Mouse (Mus musculus): Measurements from ENCODE around the gene Mta3. TPM values are rescaled to one million over a fixed set of nuclear protein-coding genes. Genes with fewer than 3 reads are reported as not detected.

Mta3 gene
- polyA plus RNA-seq (2012; rRNA removed), result 61.7 and 63.9 TPM in 2 replicates

DNA sequence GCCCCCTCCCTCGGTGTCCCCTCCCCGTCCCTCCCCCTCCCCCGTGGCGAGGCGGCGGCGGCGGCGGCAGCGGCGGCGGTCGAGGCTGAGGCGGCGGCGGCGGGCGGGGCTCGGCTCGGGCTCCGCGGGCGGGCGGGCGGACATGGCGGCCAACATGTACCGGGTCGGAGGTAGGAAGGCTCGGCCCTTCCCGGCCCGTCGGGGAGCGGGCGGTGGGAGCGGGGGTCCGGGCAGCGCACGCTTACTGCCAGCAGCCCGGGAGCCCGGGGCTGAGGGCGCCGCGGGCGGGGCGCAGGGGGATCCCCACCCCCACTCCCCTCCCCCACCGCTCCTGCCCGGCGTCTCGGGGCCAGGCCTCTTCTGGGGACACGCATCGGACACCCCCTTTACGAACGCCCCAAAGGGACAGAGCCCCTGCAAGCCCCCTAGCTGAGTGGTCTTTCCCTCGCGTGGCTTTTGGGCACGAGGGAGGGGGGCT lies at the start of gene Mta3:
Gene Mta3 (plus strand): TSS at position 48 of the 478 bp plus-strand sequence.
- DNase-seq (ENCODE audit: extremely low spot score in 1 of 2, low spot score in 1 of 2), result peak in 1 of 2 experiments; percentile 34

DNA sequence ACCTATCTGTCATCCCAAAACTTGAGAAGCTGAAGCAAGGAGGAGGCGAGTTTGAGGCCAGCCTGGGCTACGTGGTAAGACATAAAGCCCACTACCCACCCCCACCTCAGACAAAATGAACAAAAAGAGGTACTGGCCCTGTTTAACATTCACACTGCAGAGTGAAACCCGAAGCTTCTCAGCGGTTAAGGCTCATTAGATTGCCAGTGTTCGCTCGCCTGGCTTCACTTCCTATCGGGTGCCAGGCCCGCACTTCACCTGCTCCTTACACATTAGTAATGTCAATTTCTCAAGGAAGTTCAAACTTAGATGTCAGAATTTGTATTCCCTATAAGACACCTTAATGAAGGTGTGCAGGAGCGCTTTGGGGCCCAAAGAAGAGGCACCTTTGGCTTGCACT lies 48.6 kb upstream of the Mta3 start:
- no peak for DNase-seq (ENCODE audit: extremely low spot score in 1 of 2, low spot score in 1 of 2)

DNA sequence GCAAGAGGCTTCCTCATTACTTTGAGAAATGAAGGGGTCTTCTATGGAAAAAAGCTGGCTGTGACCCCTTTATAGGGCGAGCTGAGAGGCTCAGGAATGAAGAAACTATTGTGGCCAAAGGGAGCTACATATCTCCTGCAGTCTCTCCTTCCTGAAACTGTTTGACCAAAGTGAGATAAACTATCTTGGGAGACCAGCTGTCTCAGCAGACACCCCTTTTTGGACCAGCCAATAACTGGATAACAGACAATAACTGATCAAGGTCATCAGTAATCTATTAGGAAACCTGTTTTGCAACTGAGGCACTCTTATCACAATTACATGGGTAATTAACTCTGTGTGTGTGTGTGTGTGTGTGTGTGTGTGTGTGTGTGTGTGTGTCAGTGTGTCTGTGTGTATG lies 47.0 kb upstream of the Mta3 start:
- DNase-seq (ENCODE audit: extremely low spot score in 1 of 2, low spot score in 1 of 2), result no peak

DNA sequence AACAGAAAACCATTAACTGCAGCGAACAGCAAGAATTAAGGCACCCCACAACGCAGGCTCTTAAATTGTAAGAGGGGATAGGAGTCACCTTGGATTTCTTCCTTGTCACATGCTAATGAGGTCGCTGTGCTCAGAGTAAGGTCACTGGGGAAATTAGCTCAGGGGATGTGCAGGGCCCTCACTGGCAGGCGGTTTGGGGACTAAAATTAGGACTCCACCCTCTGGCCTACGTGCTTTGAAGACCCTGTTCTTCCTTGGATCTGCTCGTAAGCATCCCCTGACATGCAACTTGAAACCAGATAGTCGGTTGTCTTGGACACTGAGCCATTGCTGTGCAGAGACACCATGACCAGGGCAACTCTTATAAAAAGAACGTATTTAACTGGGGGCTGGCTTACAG lies 41.2 kb upstream of the Mta3 start:
- no peak for DNase-seq (ENCODE audit: extremely low spot score in 1 of 2, low spot score in 1 of 2)

DNA sequence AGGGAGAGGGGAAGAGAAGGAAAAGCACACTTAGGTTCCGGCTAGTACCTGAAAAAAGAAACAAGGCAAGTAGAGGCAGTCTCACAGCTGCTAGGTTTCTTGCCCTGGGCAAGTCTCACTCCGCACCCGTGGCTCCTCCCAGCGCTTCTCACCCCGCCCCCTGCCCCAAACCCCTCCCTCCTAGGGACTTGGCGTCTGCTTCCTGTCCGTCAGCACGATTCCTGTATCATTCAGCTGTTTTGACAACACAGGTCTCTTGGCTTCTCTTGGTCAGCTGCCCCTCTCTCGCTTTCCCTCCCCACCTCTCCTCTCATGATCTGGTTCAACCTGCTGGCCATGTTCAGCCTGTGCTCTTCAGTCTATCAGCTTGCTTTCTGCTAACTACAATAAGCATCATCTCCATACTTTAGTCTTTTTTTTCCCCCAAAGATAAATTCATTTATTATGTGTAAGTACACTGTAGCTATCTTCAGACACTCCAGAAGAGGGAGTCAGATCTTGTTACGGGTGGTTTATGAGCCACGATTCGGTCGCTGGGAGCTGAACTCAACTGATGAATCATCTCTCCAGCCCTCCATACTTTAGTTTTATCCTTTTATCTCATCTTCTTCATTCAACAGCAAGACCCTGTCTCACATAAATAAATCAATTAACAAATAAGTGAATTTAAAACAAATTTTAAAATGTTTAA lies 39.2 kb upstream of the Mta3 start:
- DNase-seq (ENCODE audit: extremely low spot score in 1 of 2, low spot score in 1 of 2), result no peak

DNA sequence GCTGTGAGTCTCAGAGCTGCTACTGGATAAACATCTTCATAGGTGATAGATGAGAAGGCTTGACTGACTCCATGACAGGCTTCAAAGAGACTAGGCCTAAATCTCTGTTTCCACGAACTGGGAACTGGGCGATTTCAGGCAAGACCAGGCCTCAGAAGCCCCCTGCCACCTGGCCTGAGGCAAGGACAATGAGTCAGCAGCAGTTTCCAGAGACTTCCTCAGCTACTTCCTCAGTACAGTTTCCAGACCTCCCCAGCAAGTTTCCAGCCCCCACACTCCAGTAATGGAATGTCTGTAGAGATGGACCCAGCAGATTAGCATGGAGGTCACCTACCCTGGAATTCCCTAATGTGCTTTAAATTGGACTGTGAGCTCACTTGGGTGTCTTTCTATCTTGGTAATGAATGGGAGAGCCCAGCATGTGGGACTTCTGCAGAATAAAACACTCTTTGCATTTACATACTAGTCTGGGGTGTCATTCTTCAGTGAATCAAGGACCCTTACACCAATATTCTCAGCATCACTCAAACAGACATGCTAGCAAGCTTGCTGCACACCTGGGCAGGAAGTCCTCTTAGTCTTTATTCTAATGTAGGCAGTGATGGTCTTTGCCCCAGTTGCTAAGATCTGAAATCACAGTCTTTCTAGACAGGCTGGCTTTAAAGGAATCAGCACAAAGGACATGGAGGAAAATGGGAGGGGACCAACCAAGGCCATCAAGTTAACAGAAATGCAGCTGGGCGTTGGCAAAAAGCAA lies 37.9 kb upstream of the Mta3 start:
- DNase-seq (ENCODE audit: extremely low spot score in 1 of 2, low spot score in 1 of 2), result no peak

DNA sequence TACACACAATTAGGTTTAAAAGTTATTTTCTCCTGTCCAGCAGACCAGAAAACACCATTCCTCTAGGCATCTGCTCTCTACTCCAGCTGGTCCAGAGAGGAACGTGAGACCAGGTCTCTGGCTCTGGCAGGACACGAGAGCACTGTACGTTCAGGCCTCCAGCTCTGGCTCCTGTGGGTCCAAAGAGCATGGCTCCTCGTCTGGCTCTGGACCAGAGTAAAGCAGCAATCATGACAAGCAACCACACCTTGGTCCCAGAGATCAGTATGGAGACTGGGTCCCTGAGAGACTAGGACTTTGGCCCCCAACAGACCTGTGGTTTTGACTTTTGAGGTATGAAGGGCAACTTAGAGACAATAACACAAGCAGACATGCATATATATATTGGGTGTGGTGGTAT lies 33.3 kb upstream of the Mta3 start:
- no peak for DNase-seq (ENCODE audit: extremely low spot score in 1 of 2, low spot score in 1 of 2)

DNA sequence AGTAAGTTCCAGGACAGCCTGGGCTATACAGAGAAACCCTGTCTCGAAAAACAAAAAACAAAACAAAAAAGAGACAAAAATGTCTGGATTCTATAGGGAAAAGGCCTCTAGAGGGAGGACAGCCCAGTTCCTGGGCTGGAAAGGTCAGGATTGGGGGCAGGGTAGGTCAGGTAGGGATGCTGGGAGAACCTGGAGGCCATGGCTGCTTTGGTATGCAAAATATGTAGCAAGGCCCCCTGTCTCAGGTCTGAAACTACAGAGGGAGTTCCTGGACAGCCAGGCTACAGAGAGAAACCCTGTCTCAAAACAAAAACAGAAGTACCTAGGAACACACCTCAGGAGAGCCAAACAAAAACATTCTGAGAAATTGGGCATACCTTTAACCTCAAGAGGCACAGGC lies 28.6 kb upstream of the Mta3 start:
- no peak for DNase-seq (ENCODE audit: extremely low spot score in 1 of 2, low spot score in 1 of 2)

DNA sequence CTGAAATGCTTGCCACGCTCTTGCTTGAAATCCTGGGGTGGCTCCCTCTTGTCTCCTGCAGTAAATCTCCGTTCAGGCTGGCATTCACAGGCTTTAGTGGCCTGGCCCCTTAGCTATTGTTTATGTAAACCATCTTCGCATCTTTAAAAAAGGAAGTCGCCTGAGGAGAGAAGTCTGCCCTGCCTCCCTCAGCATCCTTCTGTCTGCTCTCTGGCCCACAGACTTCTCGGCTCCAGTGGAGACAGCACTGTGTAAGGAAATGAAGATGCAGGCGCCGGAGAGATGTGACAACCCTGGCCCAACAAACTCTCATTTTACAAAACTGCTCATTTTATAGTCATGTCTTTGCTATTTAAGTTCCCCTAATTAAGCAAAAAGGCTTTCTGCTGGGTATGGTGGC lies 24.0 kb upstream of the Mta3 start:
- peak in 1 of 2 experiments; percentile 4 for DNase-seq (ENCODE audit: extremely low spot score in 1 of 2, low spot score in 1 of 2)

DNA sequence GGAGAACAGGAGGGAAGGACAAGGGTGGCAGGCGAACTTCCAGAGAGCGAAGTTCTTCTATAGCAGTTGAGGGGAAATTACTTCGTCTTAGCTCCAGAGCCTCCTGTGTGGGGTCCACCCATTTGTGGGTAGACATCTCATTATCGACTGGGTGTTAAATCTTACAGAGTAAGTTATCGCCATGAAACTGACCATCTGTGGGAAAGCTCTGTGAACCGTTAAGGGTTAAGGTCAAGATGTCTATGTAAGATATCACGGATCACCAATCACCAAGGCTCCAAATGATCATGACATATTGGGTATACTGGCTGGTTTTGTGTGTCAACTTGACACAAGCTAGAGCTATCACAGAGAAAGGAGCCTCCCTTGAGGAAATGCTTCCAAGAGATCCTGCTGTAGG lies 21.5 kb upstream of the Mta3 start:
- DNase-seq (ENCODE audit: extremely low spot score in 1 of 2, low spot score in 1 of 2), result no peak

DNA sequence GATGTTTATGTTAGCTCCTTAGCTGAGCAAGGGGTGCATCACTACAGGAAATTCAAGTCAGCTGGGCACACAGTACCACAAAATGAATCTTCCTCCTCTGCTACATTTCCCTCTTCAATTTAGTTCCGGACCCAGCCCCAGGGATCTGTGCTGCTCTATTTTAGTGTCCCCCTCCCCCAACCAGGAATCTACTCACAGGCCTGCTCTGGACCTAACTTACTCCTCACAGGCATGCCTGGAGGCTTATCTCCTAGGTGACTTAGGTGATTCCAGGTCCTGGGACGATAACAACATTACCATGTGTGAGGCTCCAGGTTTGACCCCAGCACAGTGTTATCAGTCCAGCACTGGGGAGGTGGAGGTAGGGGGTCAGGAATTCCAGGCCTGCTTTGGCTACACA lies 15.5 kb upstream of the Mta3 start:
- DNase-seq (ENCODE audit: extremely low spot score in 1 of 2, low spot score in 1 of 2), result no peak

DNA sequence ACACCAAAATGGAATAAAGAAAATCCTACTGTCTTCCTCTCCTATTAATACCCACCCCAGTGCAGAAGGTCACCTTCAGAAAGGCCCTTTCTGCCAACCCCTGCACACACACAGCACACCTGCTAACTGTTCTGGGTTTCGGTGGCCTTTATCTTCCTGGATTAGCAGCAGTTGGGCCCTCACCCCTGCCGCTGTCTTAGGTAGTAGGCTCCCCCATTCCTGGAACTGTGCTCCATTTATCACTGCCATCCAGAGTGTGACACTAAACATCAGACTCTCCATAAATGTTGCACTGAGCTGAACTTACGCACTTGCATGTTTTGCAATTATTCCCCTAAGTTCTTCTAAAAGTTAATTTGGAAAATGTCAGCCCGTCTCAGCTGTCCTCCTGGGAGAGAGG lies 14.6 kb upstream of the Mta3 start:
- no peak for DNase-seq (ENCODE audit: extremely low spot score in 1 of 2, low spot score in 1 of 2)

DNA sequence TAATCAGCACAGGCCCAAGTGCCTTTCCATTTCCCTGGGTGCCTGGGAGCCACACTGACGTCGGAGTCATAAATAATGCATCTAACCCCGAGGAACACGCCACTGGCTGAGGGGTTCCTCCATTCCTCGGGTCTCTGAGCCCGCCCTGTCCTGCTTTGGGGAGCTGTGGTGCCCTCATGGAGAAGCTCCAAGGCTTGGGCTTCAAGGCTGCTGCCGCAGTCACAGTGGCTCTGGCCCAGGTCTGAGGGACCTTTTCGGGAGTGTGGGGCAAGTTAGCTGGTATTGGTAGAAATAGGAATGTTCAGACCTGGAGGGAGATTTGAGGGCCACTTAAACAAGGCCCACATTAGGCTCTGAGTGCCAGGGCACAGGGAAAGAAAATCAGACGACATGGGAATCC lies 12.0 kb upstream of the Mta3 start:
- DNase-seq (ENCODE audit: extremely low spot score in 1 of 2, low spot score in 1 of 2), result no peak

DNA sequence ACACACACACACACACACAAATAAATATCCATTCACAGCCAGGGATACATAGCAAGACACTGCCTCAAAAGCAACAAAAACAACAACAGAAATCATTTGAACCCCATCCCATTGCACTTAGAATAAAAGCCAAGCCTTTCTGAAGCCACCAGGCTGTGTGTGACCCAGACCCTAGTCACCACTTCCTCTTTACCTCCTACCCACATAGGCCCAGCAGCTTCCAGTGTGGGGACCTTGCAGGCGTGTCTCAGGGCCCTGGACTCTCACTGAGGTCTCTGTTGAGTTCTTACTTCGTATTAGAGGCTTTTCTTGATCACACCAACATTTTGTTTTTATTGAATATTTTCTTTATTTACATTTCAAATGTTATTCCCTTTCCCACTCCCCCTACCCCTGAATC lies 10.2 kb upstream of the Mta3 start:
- no peak for DNase-seq (ENCODE audit: extremely low spot score in 1 of 2, low spot score in 1 of 2)

DNA sequence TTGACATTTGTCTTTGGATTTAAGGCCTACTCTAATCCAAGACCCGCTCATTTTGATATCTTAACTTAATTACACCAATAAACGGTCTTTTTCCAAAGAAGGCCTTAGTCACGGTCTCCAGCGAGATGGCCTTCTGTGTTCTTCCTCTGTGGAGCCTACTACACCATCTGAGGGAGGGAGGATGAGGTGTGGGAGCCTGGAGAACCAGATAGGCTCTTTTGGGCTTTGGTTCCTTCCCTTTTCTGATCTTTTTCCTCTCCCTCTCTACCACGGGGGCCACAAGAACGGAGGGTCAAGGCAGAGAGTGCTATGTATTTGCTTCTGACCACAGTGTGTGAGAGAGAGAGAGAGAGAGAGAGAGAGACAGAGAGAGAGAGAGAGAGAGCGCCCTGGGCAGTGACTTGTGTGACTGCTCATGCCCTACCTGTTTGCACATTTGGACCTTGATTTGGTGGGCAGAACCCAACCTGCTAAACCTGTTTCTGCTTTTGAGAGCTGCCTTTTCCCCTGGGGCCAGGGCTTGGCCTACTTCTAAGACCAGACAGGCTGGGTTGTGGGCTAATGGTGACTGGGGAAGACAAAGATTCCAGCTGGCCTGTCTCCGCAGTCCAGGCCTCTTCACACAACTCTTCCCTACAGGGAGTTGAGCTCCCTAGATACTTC lies 6.8 kb upstream of the Mta3 start:
- no peak for DNase-seq (ENCODE audit: extremely low spot score in 1 of 2, low spot score in 1 of 2)

DNA sequence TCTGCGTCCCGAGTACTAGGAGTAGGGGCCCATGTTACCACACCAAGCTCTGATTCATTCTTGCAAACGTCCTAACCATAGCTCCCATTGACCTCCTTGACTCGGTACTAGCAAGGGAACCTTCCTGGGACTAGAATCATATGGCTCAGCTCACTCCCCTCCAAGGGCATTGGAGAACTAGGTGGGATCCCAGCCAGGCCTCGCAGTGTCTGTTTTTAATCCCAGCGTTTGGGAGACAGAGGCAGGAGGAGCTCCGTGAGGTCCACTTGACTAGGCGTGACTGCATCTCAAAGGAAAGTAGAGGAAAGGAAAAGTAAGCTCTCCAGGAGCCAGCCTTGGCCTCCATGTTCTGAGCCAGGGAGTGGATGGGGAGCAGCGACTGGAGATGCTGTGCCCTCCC lies 5.8 kb upstream of the Mta3 start:
- no peak for DNase-seq (ENCODE audit: extremely low spot score in 1 of 2, low spot score in 1 of 2)

DNA sequence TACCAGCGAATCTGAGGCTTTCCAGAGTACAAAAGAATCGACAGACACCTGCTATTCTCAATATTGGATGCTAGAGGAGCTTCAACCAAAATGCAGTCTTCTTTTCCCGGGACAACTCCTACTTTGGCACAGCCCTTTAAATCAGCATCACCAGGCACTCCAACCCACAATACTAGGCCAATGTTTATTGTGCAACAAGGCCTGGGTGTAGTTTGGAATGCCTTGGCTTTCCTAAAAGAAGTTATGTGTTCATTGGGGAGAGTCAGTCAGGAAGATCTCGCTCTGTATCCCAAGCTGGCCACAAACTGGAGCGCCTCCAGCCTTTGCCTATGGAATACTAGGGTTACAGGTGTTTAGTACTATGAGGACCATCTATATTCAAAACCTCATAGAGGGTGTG lies 1.5 kb upstream of the Mta3 start:
- no peak for DNase-seq (ENCODE audit: extremely low spot score in 1 of 2, low spot score in 1 of 2)

DNA sequence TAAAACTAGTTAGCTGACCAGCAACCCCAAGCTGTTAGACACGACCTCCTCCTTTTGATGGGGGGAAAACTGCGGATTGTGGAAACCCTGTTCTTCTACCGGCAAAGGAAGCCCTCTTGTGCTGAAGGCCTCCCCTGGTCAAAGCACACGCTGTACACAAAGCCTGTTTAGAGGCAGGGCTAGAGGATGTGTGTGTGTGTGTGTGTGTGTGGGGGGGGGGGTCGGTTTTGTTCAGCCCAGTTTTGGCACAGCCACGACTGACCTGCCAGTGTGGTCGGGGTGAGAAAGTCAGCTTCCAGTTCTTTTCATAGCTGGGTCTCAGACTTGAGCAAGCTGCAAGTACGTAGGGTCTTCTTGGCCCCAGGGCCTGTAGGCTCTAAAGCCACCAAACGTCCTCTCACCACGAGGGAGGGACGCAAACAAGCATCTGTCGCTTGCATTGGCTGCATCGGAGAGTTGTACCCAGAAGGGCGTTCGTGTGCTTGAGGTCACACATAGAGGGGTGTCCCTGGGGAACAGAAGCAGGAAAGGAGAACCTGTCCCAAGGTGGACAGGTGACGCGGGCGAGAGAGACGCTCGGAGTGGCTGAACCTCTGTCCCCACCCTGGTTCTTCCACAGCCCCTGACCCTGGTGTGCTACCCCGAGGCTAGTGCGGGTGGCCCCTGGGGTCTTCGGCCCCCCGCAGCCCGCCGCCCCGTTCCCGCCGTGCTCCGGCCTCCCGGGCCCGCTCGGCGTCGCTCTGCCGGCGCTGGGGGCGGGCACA lies 429 bp upstream of the Mta3 start:
- no peak for DNase-seq (ENCODE audit: extremely low spot score in 1 of 2, low spot score in 1 of 2)

DNA sequence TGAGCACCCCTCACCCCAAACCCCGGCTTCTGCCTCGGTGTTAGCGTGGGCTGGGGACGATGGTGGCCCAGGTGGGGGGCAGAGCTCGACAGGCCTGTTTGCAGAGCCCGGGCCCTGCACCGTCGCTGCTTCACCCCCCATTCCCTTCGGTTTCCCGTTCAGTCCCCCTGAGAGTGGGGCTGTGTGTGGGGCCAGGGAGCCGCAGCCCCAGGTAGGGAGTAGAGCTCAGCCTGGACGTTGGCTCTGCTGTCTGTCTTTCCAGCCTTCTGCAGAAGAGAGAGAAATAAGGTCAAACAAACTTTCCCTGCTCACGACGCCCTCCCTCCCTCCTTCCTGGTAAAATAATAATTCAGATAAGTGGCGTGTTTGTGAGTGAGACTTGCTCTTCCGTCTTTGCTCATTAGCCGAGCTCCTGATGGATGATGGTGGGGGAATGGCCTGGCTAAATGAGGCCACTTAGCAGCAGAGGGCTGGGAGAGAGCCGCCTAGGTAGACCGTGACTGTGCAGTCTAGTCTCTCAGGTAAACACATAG lies 697 bp downstream of the Mta3 start:
- no peak for DNase-seq (ENCODE audit: extremely low spot score in 1 of 2, low spot score in 1 of 2)

DNA sequence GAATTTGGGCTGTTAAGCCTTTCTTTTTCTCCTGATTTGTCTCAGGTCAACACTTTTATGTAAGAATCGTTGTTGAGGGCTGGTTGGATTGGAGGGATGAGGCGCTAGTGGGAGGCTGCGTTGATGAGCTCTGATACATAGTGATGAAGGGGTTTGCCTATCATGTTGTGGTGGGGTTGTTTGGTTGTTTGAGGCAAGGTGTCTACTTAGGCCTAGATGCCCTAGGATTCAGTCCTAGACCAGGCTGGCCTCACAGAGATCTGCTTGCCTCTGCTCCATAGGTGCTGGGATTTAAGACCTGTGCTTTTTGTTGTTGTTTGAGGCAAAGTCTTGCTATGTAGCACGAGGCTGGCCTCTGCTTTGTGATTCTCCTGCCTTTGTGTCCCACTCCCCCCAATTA lies 1.4 kb downstream of the Mta3 start:
- DNase-seq (ENCODE audit: extremely low spot score in 1 of 2, low spot score in 1 of 2), result no peak

DNA sequence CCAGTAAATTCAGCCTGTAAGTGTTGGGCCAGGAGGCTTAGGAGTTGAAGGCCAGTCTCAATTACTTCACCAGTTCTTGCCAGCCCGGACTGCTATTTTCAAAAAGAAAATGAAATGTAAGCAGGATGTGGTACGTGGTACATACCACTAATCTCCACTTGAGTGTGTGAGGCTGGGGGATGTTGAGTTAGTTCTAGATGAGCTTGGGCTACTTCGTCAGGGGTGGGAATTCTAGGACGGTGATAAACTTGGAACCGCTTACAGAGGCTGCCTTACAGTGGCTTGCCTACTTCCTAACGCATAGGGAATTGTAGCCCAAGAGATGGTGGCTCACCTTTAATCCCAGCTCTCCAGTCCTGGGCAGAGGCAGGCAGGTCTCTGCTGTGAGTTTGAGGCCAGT lies 1.9 kb downstream of the Mta3 start:
- no peak for DNase-seq (ENCODE audit: extremely low spot score in 1 of 2, low spot score in 1 of 2)
